Mouse (Mus musculus) limb, embryonic 14.5 days (tissue): ENCODE measurements at regions not wholly inside any gene's neighbourhood (a gene's known extent, or its start where the extent isn't known, plus 50 kb on each side); places are given as distances from the start of the nearest gene placed in this dataset.

Source experiments
- ATAC-seq: fragments of 200-750 bp; cut with Nextera tagmentation; 2 replicates; pipeline ENCODE4 v1.8.0; 2017; ENCODE audit warnings: low read depth, moderate number of reproducible peaks, moderate TSS enrichment; ENCODE audit not compliant: low FRiP score
- DNase-seq: peaks from one replicate; pipeline ENCODE4 v3.0.0-alpha.2; 2015; ENCODE audit warnings: low spot score
- H3K27ac ChIP-seq: fragments of 300-500 bp; sonication (generic); replicated peaks from 2 replicates; pipeline ENCODE4 v1.5.1; 2014; ENCODE audit warnings: low read depth, mild to moderate bottlenecking, low read length, moderate library complexity, mixed read lengths
- H3K27me3 ChIP-seq: fragments of 300-500 bp; sonication (generic); 2 replicates; pipeline ENCODE4 v1.6.1; 2014; ENCODE audit warnings: low read length, mixed read lengths; ENCODE audit not compliant: control insufficient read depth, insufficient read depth
- H3K36me3 ChIP-seq: fragments of 300-500 bp; sonication (generic); 2 replicates; pipeline ENCODE4 v1.6.1; 2014; ENCODE audit warnings: mild to moderate bottlenecking, low read length, moderate library complexity, mixed read lengths; ENCODE audit not compliant: control insufficient read depth, insufficient read depth
- H3K4me1 ChIP-seq: fragments of 300-500 bp; sonication (generic); 2 replicates; pipeline ENCODE4 v1.6.1; 2014; ENCODE audit warnings: antibody characterized with exemption, low read length, mixed read lengths; ENCODE audit not compliant: control insufficient read depth, insufficient read depth
- H3K4me2 ChIP-seq: fragments of 300-500 bp; sonication (generic); replicated peaks from 2 replicates; pipeline ENCODE4 v1.6.1; 2014; ENCODE audit warnings: low read depth, mild to moderate bottlenecking, low read length, moderate library complexity; ENCODE audit not compliant: severe bottlenecking
- H3K4me3 ChIP-seq: fragments of 300-500 bp; sonication (generic); replicated peaks from 2 replicates; pipeline ENCODE4 v1.5.1; 2014; ENCODE audit warnings: low read length
- H3K9ac ChIP-seq: fragments of 300-500 bp; sonication (generic); 2 replicates; pipeline ENCODE4 v1.6.1; 2014; ENCODE audit warnings: mild to moderate bottlenecking, low read depth, low read length, moderate library complexity; ENCODE audit not compliant: severe bottlenecking
- H3K9me3 ChIP-seq: fragments of 300-500 bp; sonication (generic); 2 replicates; pipeline ENCODE4 v1.6.1; 2016; ENCODE audit warnings: low read length; ENCODE audit not compliant: control insufficient read depth
- POLR2A ChIP-seq: fragments of 200-500 bp; IDR thresholded peaks from 2 replicates; pipeline ENCODE4 v1.8.0; 2012; ENCODE audit warnings: inconsistent platforms, mild to moderate bottlenecking, moderate library complexity, borderline replicate concordance; ENCODE audit not compliant: insufficient read depth, insufficient read length; ENCODE audit errors: extremely low read depth
- WGBS: fragments of 180-500 bp; shearing (Covaris S2); extraction: QIAGEN DNeasy Blood & Tissue Kit; methylation state at CpG from one replicate; pipeline ENCODE4 v1.1.7; 2014; 5-methylcytosine and 5-hydroxymethylcytosine counted together

GRCm38 (mm10) chr4:84064614-84065456 lies 539.5 kb downstream of the Ccdc171 start:
- DNase-seq (peak; percentile 76), ATAC-seq (0 out of 2 replicates have a peak, but pooled peaks have one; percentile 59)
- H3K9me3 ChIP-seq: no peaks in the 10 kb centered on the region
- no peak overlapping the region for H3K27ac ChIP-seq
- peaks cover 23% of the 10 kb centered on the region for H3K4me1 ChIP-seq
- WGBS: 17% methylated on average over 15 of the region's 15 CpGs
- H3K9ac ChIP-seq: no peak overlapping the region
- no peaks in the 10 kb centered on the region for H3K36me3 ChIP-seq
- no peak for TF ChIP-seq POLR2A
- H3K27me3 ChIP-seq: no peaks in the 10 kb centered on the region
- no peak overlapping the region for H3K4me3 ChIP-seq
- 0 out of 2 replicates have a peak overlapping the region, but pooled peaks have one; percentile 3 for H3K4me2 ChIP-seq

- no peak for TF ChIP-seq POLR2A
- DNase-seq (no peak), ATAC-seq (no peak)
- H3K36me3 ChIP-seq: no peaks in the 10 kb centered on the region
- no peak overlapping the region for H3K4me2 ChIP-seq
- WGBS: 49% methylated on average over 12 of the region's 12 CpGs
- H3K9ac ChIP-seq: no peak overlapping the region
- no peaks in the 10 kb centered on the region for H3K27me3 ChIP-seq
- no peaks in the 10 kb centered on the region for H3K9me3 ChIP-seq
- no peak overlapping the region for H3K4me3 ChIP-seq
- peaks cover 31% of the 10 kb centered on the region for H3K4me1 ChIP-seq
- H3K27ac ChIP-seq: no peak overlapping the region
These were observed 540.2 kb downstream of the Ccdc171 start for GRCm38 (mm10) chr4:84065457-84066124.

- DNase-seq (no peak), ATAC-seq (no peak)
- no peak for TF ChIP-seq POLR2A
- Histone ChIP-seq H3K4me2 (no peak overlapping the region), H3K27ac (peak overlapping the region; percentile 5; the same call in 1 of the 2 replicates), H3K9ac (no peak overlapping the region), H3K4me3 (no peak overlapping the region), H3K27me3 (no peaks in the 10 kb centered on the region), H3K4me1 (peaks cover 48% of the 10 kb centered on the region), H3K9me3 (no peaks in the 10 kb centered on the region), H3K36me3 (no peaks in the 10 kb centered on the region)
- WGBS: 79% methylated on average over 14 of the region's 14 CpGs
These were observed 542.7 kb downstream of the Ccdc171 start for GRCm38 (mm10) chr4:84067931-84068575.

GRCm38 (mm10) chr4:84068947-84069663 lies 543.8 kb downstream of the Ccdc171 start:
- DNase-seq: peak; percentile 52
- ATAC-seq: no peak
- TF ChIP-seq POLR2A: no peak

GRCm38 (mm10) chr4:84069681-84070080 lies 544.3 kb downstream of the Ccdc171 start:
- peak overlapping the region; percentile 50 for H3K27ac ChIP-seq
- H3K27me3 ChIP-seq: no peaks in the 10 kb centered on the region
- DNase-seq (no peak), ATAC-seq (no peak)
- no peak overlapping the region for H3K9ac ChIP-seq
- H3K4me3 ChIP-seq: no peak overlapping the region
- H3K4me1 ChIP-seq: peaks cover 44% of the 10 kb centered on the region
- no peaks in the 10 kb centered on the region for H3K36me3 ChIP-seq
- H3K9me3 ChIP-seq: no peaks in the 10 kb centered on the region
- TF ChIP-seq POLR2A: no peak
- WGBS: 41% methylated on average over 13 of the region's 13 CpGs
- 0 out of 2 replicates have a peak overlapping the region, but pooled peaks have one; percentile 8 for H3K4me2 ChIP-seq

More at GRCm38 (mm10) chr4:84068947-84069663, 543.8 kb downstream of the Ccdc171 start:
- Histone ChIP-seq H3K9me3 (no peaks in the 10 kb centered on the region), H3K36me3 (no peaks in the 10 kb centered on the region), H3K9ac (no peak overlapping the region), H3K4me2 (0 out of 2 replicates have a peak overlapping the region, but pooled peaks have one; percentile 8), H3K4me1 (peaks cover 48% of the 10 kb centered on the region), H3K4me3 (no peak overlapping the region), H3K27me3 (no peaks in the 10 kb centered on the region), H3K27ac (peak overlapping the region; percentile 50; the same call in 1 of the 2 replicates)
- 14% methylated on average over 11 of the region's 11 CpGs for WGBS
